Mouse (Mus musculus) adrenal gland, adult 18-20 months (tissue): ENCODE measurements around the gene Psg19. TPM values are rescaled to one million over a fixed set of nuclear protein-coding genes. Genes with fewer than 3 reads are reported as not detected.
"Not testable (repeated sequence)": the region's sequence is repeated elsewhere in the genome, so short reads cannot be mapped to it uniquely, and the experiment has no call there.

Experiments
- DNase-seq, 2 experiments: peaks; one replicate each; pipeline ENCODE4 v3.0.0; 2021 to 2022; ENCODE audit warnings: low spot score in 2 of 2
- long read RNA-seq, 2 experiments: library from polyadenylated mRNA; stranded (forward); transcript quantifications; one replicate each; pipeline ENCODE4 v2.0.0; 2021
- total RNA-seq, 2 experiments: library from RNA; stranded (reverse); gene quantifications; 1 replicate in 1 of 2; 2 replicates in 1 of 2; pipeline ENCODE4 v1.2.3; 2021

Psg19 gene
- total RNA-seq = not detected
- long read RNA-seq, experiment 1 = 0 reads
- long read RNA-seq, experiment 2 = 0 reads

DNA sequence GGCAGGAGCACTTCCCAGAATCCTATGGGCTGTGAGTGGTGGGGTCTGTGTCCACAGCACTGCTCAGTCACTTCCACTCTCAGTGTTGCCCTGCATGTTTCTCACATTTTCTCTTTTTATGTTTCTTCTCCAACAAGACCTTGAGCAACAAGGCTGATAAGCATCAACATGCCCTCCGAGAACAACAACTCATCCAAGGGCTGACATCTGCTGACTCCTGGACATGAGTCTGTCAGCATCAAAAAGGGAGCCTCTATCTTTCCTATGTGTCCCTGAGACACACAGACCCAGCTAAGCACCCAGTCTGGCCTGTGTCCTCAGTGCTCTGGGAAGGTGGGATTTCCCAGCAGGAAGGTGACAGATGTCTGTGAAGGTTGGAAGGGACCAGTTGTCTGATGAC, at the start of gene Psg19:
Psg19 (minus strand) TSS at position 101 of the 400 bp plus-strand sequence.
- no peak for DNase-seq

DNA sequence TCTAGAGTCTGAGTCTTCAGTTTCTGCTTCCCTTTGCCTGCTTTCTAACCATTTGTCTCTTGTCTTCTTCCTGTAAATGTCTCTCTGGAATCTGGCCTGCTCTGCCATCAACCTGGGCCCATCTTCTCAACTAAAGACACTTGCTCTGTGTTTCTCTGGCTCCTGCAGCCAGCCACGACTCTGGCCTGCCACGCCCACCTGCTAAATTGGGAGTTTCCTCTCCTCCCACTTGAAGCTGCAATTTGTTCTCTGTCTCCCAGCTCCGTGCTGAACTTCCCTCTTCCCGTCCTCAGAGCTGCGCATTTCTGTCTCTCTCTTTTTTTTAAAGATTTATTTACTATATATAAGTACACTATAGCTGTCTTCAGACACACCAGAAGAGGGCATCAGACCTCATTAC, 46.5 kb upstream of the Psg19 start:
- no peak for DNase-seq

DNA sequence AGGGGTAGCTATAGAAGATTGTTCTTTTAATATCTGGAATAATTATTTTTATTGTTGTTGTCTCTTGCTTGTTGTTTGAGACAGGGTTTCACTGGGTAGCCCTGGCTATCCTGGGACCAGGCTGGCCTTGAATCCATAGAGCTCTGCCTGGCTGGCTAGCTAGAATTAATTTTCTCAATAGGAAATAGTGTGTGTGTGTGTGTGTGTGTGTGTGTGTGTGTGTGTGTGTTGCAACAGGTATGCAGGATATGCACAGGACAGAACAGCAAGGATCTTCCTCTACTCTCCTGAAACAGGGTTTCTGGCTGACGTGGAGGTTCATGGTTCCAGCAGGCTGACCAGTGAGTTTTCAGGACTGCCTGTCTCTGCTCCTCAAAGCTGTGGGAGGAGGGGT, 42.9 kb upstream of the Psg19 start:
- DNase-seq = no peak

DNA sequence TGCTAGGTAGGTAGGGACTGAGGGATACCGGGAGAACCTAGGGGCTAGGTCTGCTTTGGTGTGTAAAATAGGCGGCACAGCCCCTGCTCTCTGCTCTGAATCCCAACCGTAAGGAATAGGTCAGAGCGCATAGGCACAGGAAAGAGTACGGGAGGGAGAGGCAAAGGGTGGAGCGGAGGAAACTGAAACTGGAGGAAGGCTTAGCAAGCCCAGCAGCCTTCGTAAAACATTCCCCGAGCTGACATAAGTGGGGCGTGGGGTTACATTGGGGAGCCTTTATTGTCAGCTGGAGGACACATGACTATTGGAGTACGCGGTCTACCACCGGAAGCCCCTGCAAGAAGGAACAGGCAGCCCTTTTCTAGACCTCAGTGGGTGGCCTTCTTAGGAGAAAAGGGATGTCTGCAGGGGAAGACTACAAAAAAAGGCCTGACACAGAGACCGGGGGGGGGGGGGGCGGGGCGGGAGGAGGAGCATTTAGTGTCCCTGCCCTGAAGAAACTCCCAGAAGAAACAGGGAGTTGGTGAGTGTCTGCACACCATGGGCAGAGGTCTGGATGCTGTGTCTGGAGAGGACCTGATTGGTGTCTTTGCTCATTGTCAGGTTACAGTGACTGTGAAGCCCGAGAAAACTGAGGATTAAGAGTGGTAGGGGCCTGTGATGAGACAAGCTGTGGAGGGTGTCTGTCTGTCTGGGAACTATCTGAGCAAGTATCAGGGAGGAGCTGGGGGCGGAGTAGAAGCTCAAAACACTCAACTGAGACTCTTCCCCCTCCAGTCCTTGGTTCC, 42.3 kb upstream of the Psg19 start:
- DNase-seq = peak; percentile 26 to 39

DNA sequence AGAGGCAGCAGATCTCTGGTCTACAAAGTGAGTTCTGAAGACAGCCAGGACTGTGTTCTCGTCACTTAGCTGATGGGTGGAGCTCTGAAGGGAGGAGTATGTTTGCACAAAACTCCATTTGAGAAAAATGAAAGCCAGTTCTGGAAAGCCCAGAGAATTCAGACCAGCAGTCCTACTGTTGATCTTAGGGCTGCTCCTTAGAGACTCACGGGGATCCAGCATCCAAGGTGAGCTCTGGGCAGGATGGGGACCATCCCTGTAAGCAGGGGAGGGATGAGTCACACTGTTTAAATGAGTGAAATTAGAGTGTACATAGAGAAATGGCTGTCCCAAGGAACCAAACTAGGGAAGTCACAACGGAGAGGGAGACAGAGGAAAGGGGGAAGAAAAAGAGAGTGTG, 41.5 kb upstream of the Psg19 start, which contains the start of gene Mill2:
Mill2 (plus strand) TSS at position 102 of the 400 bp plus-strand sequence.
- DNase-seq = no peak

DNA sequence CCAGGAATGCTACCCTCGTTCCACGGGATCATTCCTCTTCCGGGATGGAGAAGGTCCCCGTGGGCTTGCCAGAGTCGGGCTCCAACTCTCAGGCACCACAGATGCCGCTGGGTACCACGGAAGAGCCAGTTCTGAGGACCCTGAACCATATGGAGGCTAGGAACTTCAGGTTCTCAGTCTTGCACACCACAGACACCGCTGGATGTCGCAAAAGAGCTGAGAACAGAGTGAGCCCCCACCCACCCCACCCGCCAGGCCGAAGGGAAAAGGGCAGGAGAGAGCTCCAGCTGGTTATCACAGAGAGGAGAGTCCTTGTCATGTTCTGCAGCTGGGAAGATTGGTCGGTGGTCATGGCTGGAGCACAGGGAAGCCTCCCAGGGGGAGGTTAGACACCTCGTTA, 34.0 kb upstream of the Psg19 start:
- DNase-seq = no peak

DNA sequence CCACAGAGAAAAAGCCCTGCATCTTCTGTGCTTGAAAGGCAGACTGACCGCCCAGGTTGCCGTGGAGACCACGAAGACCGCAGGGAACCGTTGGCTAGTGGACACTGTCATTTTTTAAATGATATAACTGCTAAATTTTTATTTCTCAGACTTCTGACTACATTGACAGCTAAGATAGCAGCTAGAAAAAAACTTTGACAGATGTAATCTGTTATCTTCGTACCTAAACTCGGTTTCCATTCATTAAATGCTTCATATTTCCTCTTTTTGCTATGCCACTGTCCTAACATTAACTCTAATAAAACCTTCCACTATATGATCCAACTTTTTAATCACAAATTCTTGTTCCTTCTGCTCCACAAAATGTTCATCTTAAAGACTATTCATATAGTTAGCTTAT, 31.2 kb upstream of the Psg19 start:
- DNase-seq = no peak

DNA sequence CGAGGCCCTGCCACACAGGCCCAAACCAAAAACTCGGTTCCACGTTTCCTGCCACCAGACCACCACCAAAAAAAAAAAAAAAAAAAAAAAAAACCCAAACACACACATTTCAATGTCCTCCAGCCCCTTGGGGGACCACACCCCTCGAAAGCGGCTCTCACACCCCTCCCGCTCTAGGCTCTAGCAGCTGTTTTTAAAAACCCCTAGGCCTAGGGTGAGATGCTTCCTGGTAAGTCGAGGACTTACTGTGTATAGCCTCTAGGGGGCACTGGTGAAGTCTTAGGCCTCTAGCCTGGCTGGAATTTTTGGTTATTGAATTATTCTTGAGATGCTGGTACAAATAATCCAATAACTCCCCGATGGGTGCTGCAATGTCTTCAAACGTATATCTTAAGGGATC, 30.3 kb upstream of the Psg19 start:
- DNase-seq = no peak

DNA sequence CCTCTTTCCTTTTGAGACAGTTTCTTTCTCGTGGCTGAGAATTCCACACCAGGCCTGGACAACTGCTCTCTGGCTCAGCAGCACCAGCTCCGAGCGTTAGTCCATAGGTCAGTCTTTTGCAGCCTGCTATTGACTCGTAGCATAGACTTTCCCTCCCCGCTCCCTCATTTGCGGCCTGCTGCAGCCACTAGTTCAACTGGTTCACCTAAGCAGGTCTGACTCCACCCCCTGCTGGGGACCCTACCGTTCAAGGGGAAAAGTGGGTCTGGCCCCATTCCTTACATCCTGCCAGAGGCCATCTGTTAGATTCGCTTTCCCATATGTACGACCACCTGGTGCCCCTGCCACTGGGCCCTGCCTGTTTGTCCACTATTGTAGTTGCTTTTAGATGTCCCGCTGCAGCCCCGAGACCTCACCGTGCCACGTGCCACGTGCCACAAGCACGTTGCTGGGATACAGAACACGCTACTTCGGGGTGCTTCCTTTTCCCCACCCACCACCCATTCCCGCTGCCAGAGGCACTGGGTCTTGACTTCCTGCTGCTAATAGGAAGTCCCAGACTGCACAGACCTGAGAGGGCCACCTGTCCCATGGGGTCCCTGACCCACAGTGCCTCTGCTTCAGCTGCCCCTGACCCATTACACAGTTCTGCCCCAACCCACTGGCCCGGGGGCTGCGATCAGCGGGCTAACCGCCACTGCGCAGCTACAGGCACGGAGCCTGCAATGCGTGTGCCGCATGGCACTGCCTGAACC, 29.6 kb upstream of the Psg19 start:
- DNase-seq = no peak

DNA sequence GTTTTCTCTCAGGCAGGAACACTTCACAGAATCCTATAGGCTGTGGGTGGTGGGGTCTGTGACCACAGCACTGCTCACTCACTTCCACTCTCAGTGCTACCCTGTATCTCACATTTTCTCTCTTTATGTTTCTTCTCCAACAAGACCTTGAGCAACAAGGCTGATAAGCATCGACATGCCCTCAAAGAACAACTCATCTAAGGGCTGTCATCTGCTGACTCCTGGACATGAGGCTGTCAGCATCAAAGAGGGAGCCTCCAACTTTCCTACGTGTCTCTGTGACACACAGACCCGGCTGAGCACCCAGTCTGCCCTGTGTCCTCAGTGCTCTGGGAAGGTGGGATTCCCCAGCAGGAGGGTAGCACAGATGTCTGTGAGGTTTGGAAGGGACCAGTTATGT, 23.2 kb upstream of the Psg19 start, which contains the start of gene Psg17:
Psg17 (minus strand) TSS at position 101 of the 400 bp plus-strand sequence.
- no peak for DNase-seq

DNA sequence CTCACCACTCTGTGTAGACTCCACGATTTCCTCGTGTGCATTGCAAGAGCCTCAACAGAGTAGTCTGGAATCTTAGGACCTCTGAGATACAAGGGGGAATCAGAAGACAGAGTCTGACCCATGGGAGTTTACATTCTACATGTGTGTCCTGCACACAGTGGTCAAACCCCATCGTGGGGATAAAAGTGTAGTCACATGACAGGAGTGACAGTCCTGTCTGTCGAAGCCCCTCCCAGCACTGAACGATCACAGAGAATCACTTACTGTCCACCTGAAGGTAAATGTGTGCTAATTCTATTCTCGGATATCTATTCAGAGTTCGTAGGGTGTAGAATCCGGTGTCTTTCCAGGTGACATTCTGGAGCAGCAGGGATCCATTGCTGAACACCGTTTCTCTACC, 20.0 kb upstream of the Psg19 start:
- no peak for DNase-seq

DNA sequence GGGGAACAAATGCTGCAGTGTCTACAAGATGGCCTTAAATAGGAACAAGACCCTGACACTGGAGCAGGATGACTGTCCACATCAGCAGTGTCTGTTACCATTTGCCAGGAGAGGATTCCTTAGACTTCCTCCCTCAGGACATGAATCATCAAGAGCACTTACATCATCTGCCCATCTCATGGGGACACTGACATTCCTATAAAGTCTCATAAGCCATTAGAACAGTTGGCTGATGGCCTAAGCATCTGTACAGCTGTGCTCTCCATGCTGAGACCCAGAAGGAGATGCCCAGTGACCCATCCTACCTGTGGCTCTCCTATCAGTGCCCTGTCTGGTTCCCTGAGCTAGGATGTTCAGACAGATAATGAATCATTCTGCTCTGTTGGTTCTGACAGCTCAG, 5.2 kb upstream of the Psg19 start:
- no peak for DNase-seq

DNA sequence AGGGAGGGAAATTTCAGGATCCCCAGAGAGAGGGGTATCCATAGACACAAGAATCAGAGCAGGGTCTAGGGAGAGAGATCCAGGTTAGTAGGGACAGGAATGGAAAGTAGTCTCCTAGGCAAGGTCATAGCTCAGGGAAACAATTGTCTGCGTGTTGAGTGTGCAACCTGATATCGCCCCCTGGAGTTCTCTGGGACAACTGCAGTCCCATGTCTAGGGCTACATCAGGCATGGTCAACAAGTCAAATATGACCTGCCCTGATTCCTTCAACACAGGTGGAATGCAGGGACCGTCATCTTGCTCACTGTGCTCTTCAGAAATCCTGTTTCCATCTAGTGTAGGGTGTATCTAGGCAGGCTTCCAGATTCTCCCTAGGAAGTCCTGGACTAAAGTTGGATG, 809 bp upstream of the Psg19 start:
- DNase-seq = no peak

DNA sequence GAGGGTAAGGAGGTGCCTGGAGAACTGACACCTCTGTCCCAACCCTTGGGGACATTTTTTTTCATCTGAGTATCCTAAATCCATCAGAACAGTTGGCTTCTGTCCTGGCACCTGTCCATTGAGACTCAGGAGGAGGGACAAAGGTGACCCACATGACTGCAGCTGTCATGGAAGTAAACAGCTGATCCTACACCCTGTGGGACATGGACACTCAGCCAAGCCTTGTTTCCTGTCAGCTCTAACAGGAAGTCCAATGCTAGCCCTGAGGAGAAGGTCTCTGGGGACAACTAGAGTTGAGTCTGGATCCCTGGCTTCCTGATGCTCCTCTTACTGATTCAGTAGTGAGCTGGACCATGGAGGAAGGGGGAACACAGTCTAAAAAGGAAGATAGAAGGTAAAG, 7.6 kb downstream of the Psg19 start:
- DNase-seq = not testable (repeated sequence)

DNA sequence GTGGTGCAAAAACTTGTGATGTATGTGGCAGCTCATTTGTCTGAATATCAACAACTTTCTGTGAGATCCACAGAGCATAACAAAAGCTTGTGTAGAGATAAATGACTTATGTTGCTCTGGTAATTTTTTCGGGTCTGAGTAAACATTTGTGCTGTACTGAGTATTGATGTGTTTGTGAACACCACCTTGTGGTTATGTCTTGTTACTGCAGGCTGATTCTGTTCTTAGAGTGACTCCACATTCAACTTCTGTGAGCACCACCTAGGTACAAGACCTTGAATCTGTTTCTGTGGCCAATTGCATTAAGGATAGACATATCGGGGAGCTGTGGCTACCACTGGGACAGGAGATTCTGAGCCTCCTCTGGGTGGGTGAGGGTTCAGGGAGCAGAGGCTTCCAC, 17.0 kb downstream of the Psg19 start:
- DNase-seq = not testable (repeated sequence)

DNA sequence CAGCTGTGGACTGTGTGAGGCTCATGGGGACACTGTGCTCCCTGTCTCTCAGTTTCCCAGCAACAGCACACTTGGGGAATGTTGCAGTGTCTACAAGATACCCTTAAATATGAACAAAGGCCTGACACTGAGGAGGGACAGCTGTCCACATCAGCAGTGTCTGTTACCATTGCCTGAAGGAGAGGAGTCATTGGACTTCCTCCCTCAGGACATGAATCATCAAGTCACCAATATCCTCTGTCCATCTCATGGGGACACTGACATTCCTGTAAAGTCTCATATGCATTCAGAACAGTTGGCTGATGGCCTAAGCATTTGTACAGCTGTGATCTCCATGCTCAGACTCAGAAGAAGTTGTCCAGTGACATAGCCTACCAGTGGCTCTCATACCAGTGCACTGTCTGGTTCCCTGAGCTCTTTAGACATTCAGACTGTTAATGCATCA, 19.0 kb downstream of the Psg19 start:
- no peak for DNase-seq

DNA sequence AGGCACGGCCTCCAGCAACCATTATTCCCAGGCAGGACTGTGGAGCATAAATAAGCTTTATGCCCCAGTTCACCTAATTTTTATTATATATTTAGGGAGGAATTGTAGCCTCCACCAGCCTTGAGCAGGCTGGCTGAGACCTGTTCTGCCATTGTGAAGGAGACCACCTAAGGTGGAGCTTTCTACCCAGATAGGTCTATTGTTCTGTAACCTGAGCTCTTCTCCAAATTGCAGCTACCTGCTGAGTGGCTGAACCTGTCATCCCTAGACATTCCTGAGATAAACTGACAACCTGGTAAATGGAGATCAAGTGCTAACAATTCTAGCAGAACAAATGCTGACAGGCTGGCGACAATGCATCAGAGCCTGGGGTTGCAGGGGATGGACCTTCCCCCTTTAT, 35.4 kb downstream of the Psg19 start:
- DNase-seq = not testable (repeated sequence)

DNA sequence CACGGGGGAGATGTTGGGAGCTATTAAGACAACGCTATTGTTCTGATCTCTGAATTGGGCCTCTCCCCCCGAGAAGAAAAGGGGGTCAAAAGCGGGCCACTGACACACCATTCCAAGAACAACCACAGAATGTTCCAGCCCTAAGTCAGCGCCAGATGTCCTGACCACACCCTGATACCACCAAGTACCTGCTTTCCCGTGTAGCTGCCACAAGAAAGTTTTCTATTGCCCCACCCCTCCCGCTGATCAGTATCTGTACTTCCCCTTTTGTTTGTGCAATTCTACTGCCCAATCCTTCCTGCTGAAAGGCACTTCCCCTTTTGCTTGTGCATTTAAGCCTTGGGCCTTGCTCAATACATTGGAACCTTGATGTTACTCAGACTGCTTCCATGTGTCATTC, 38.2 kb downstream of the Psg19 start:
- DNase-seq = not testable (repeated sequence)

DNA sequence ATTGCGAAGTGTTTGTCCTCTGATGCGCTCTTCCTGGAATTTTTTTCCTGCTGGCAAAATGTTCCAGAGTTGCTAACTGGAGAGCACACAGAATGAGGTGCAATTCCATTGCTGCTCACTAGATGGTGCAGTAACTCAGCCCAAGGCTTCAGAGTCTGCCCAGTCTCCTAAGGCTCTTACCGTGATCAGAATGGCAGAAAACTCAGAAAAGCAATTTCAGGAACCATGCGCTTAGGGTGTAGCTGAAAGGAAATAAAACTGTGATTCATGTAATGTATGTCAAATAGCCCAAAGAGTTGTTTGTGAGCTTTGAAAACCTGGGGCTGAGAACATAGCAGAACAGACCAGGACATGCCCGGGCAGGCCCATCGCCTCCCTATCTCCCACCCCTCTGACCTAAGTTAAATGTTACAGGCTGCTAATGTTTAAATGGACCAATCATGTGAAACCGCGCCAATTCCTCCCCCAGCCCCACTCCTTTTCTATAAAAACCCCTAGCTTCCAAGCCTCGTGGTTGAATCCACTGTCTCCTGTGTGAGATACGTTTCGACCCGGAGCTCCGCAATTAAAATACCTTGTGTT, 48.3 kb downstream of the Psg19 start:
- DNase-seq = peak; percentile 37 to 50

DNA sequence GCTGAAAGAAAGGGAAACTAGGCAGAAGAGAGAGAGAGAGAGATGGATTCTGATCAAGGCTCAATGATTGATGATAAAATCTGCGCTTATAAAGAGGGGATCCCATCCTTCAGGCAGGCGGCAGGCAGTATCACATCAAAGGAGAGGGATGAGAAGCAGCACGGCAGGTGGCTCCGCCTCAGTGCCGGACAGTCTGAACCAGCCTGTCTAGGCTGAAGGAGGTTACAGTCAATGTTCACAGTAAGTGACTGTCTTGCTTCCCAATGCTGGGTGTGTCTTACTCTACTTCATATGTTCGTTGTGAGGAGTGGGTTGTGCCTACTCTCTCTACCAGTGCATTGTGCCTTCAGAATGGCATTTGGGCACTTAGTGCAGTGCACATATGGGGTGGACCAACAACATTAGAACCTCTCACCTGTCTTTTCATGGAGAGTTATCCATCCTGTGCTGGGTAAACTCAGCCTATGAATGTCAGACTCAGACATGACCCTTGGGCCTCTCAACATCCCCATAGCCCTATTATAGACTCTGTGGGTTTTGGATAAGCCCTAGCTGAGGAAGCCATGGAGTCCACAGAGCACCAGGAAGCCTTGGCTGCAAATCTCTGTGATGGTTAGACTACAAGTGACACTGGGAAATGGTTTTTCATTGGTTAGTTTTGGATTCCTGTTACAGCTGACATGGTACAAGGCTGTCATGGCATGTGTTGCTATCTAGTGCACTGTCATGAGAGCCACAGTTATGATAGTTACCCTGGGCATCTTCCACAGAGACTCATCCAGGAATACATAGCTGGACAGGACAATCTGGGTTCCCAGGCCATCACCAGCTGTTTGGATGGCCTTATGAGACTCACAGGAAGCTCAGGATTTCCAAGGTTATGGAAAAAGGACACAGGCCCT, 49.1 kb downstream of the Psg19 start:
- no peak for DNase-seq

DNA sequence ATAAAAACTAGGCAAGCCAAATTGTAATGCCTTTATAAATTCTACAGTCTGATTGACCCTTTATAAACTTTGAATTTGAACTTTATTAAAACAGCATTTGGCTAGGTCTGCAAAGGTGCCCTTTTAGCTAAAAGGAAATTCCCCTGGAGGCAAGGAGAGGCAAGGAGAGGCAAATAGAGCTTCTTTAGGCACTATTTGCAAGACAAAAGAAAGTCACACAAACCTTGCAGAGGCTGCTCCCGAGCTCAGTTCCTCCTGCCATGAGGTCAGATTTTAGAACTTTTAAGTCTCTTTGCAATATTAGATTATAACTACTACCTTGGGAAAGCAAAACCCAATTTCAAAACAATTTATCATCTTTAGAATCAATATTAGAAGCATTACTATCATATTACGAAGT, 50.9 kb downstream of the Psg19 start:
- DNase-seq = not testable (repeated sequence)
